Mouse (Mus musculus): Measurements from ENCODE around the gene Mogs.

Mogs gene

GRCm38 (mm10) chr6:83121863-83122710 is 6.8 kb downstream of the Mogs start:
- in situ Hi-C loops (cut with MboI, MseI), result no loop called here

GRCm38 (mm10) chr6:83122961-83123360 is 7.7 kb downstream of the Mogs start:
- in situ Hi-C loops (cut with MboI, MseI), result no loop called here

- in situ Hi-C loops (cut with MboI, MseI), result no loop called here
These were observed 9.6 kb downstream of the Mogs start for GRCm38 (mm10) chr6:83124851-83125312.

- in situ Hi-C loops (cut with MboI, MseI), result no loop called here
These were observed 10.0 kb downstream of the Mogs start, which contains the start of gene Ino80b for GRCm38 (mm10) chr6:83125331-83125730. Gene Ino80b (minus strand): TSS chr6:83125431.

GRCm38 (mm10) chr6:83127419-83127818 is 12.1 kb downstream of the Mogs start:
- in situ Hi-C loops (cut with MboI, MseI), result no loop called here

- in situ Hi-C loops (cut with MboI, MseI), result no loop called here
These were observed 16.3 kb downstream of the Mogs start for GRCm38 (mm10) chr6:83131469-83132034.

GRCm38 (mm10) chr6:83132176-83132919 is 17.1 kb downstream of the Mogs start:
- in situ Hi-C loops (cut with MboI, MseI), result no loop called here

GRCm38 (mm10) chr6:83134226-83134625 is 18.9 kb downstream of the Mogs start:
- in situ Hi-C loops (cut with MboI, MseI), result no loop called here

GRCm38 (mm10) chr6:83134951-83135513 is 19.7 kb downstream of the Mogs start, which contains the start of gene Rtkn:
Gene Rtkn (plus strand): TSS chr6:83135463.
- in situ Hi-C loops (cut with MboI, MseI), result no loop called here

- in situ Hi-C loops (cut with MboI, MseI), result no loop called here
These were observed 20.4 kb downstream of the Mogs start for GRCm38 (mm10) chr6:83135571-83136161.

- in situ Hi-C loops (cut with MboI, MseI), result no loop called here
These were observed 21.1 kb downstream of the Mogs start for GRCm38 (mm10) chr6:83136291-83136880.

GRCm38 (mm10) chr6:83136881-83137575 is 21.7 kb downstream of the Mogs start:
- in situ Hi-C loops (cut with MboI, MseI), result no loop called here

- in situ Hi-C loops (cut with MboI, MseI), result no loop called here
These were observed 22.3 kb downstream of the Mogs start for GRCm38 (mm10) chr6:83137576-83137950.

GRCm38 (mm10) chr6:83138056-83138455 is 22.8 kb downstream of the Mogs start:
- in situ Hi-C loops (cut with MboI, MseI), result no loop called here

GRCm38 (mm10) chr6:83140044-83140443 is 24.7 kb downstream of the Mogs start:
- in situ Hi-C loops (cut with MboI, MseI), result no loop called here

GRCm38 (mm10) chr6:83141636-83142035 is 26.3 kb downstream of the Mogs start:
- in situ Hi-C loops (cut with MboI, MseI), result no loop called here

- in situ Hi-C loops (cut with MboI, MseI), result no loop called here
These were observed 27.0 kb downstream of the Mogs start for GRCm38 (mm10) chr6:83142211-83142731.

- in situ Hi-C loops (cut with MboI, MseI), result no loop called here
These were observed 27.6 kb downstream of the Mogs start for GRCm38 (mm10) chr6:83142886-83143285.

GRCm38 (mm10) chr6:83145209-83145608 is 29.9 kb downstream of the Mogs start:
- in situ Hi-C loops (cut with MboI, MseI), result no loop called here

GRCm38 (mm10) chr6:83145805-83146204 is 30.5 kb downstream of the Mogs start:
- in situ Hi-C loops (cut with MboI, MseI), result no loop called here

Data from T-helper 1 cell (primary cell).